18 mouse cellular contexts compared by ENCODE assay signal in the genomic region with DNA sequence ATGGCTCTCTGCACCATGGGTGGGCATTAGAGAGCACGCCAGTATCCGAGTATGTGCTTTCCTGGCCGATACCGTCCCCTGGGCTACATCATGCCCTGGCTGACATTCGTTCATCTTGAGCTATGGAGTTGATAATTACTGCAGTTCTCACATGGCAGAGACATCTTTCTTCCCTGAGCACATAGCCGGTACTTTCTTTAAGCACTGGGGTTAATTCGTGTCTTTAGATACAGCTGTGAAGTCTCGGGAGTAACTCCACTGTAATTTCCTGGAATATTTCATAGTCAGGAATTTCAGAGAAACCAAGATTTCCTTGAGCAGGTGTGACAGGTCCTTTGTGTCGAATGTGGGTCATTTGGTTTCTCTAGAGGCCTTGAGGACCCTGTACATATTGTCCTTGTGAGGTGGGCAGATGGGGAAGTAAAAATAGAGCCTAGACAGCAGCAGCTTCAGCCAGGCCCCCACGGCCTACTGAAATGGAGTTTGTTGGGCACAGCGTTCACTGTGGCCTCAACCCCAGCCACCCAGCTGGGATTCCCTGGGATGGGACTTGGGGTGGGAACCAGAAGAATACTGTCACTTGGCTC. TPM values are rescaled to one million over a fixed set of nuclear protein-coding genes. Genes with fewer than 3 reads are reported as not detected.
DNase-seq lines count a peak whose midpoint lies in the region; ATAC-seq and TF ChIP-seq lines count a peak whose summit lies in the region.
"Had no signal": no experiment of that assay in that cellular context is flagged by ENCODE, and none has a peak within 500 bp of the region (broad histone marks: within the 10 kb centered on the region; RNA-seq: fewer than 3 reads in every experiment).

No protein-coding gene starts in this region.

- 0 out of 2 replicates have a peak overlapping the region, but pooled peaks have one; percentile 40 for H3K27ac ChIP-seq in hindbrain, embryonic 10.5 days
- H3K27ac ChIP-seq in hindbrain, embryonic 12.5 days: no peak overlapping the region
- peak overlapping the region; percentile 92 for H3K27ac ChIP-seq in CH12.LX (ENCODE audit: insufficient read depth, low read depth)
- H3K27ac ChIP-seq in liver, postnatal 0 days (ENCODE audit: low read depth): peak overlapping the region; percentile 44
- H3K27ac ChIP-seq in midbrain, embryonic 14.5 days (replicated peaks; ENCODE audit: low read depth, low read length): no peak overlapping the region
- no peak overlapping the region for H3K27ac ChIP-seq in kidney, embryonic 15.5 days
- H3K27ac ChIP-seq: embryonic facial prominence, embryonic 12.5 days; forebrain, embryonic 15.5 days; midbrain, embryonic 12.5 days had no signal

- no peak overlapping the region for H3K9ac ChIP-seq in hindbrain, embryonic 12.5 days
- H3K9ac ChIP-seq in CH12.LX (ENCODE audit: insufficient read depth, low read depth): peak overlapping the region; percentile 97
- H3K9ac ChIP-seq in liver, postnatal 0 days (replicated peaks): no peak overlapping the region
- no peak overlapping the region for H3K9ac ChIP-seq in midbrain, embryonic 14.5 days (replicated peaks; ENCODE audit: low read length)
- no peak overlapping the region for H3K9ac ChIP-seq in kidney, embryonic 15.5 days
- H3K9ac ChIP-seq: embryonic facial prominence, embryonic 12.5 days; forebrain, embryonic 15.5 days; midbrain, embryonic 12.5 days had no signal

- in situ Hi-C loops in CH12.LX (cut with MboI; ENCODE audit: low pct_ligation_motif_present, low pct_unique_long_range_greater_than_20kb, low sequenced_read_pairs): no loop called here

- no peak overlapping the region for H3K4me3 ChIP-seq in hindbrain, embryonic 10.5 days
- H3K4me3 ChIP-seq in hindbrain, embryonic 12.5 days: no peak overlapping the region
- peak overlapping the region; percentile 82 to 89 (median 86) for H3K4me3 ChIP-seq in CH12.LX (replicated peaks in 1 of 3; ENCODE audit: low read depth in 2 of 3, low read length in 2 of 3, poor library complexity in 1 of 3)
- H3K4me3 ChIP-seq in liver, postnatal 0 days (ENCODE audit: low read depth, low read length): peak overlapping the region; percentile 43
- no peak overlapping the region for H3K4me3 ChIP-seq in midbrain, embryonic 14.5 days (replicated peaks; ENCODE audit: low read depth, low read length)
- H3K4me3 ChIP-seq in kidney, embryonic 15.5 days (replicated peaks): no peak overlapping the region
- H3K4me3 ChIP-seq: embryonic facial prominence, embryonic 12.5 days; forebrain, embryonic 15.5 days; midbrain, embryonic 12.5 days had no signal

- peaks cover 8% of the 10 kb centered on the region; the same call in 1 of the 2 replicates for H3K9me3 ChIP-seq in hindbrain, embryonic 10.5 days
- no peaks in the 10 kb centered on the region for H3K9me3 ChIP-seq in hindbrain, embryonic 12.5 days (replicated peaks)
- H3K9me3 ChIP-seq in CH12.LX (replicated peaks; ENCODE audit: low read length): peaks cover 35% of the 10 kb centered on the region
- no peaks in the 10 kb centered on the region for H3K9me3 ChIP-seq in liver, postnatal 0 days (ENCODE audit: low read length)
- no peaks in the 10 kb centered on the region for H3K9me3 ChIP-seq in midbrain, embryonic 14.5 days (ENCODE audit: control insufficient read depth, low read length)
- H3K9me3 ChIP-seq in kidney, embryonic 15.5 days (replicated peaks): no peaks in the 10 kb centered on the region
- H3K9me3 ChIP-seq: embryonic facial prominence, embryonic 12.5 days; forebrain, embryonic 15.5 days; midbrain, embryonic 12.5 days had no signal

- TF ChIP-seq POLR2A in CH12.LX (IDR thresholded peaks at IDR 0.05; ENCODE audit: low read depth, low read length): 0 out of 2 replicates have a peak, but pooled peaks have one; percentile 33

- no peak for TF ChIP-seq EP300 in CH12.LX (IDR thresholded peaks at IDR 0.05; ENCODE audit: low read length)
- TF ChIP-seq EP300 in liver, postnatal 0 days (IDR thresholded peaks at IDR 0.05; ENCODE audit: low read depth): no peak

- WGBS in hindbrain, embryonic 10.5 days: 78% methylated on average over 11 of the region's 11 CpGs
- 73% methylated on average over 11 of the region's 11 CpGs for WGBS in hindbrain, embryonic 12.5 days
- 29% methylated on average over 11 of the region's 11 CpGs for WGBS in liver, postnatal 0 days (ENCODE audit: insufficient replicate concordance)
- 83% methylated on average over 11 of the region's 11 CpGs for WGBS in midbrain, embryonic 14.5 days
- WGBS in kidney, embryonic 15.5 days: 81% methylated on average over 11 of the region's 11 CpGs

- ATAC-seq in hindbrain, embryonic 12.5 days (ENCODE audit: low FRiP score): no peak
- ATAC-seq in common myeloid progenitor, adult 5-6 weeks (replicated peaks; ENCODE audit: low read depth, poor library complexity, severe bottlenecking): peak; percentile 45; the same call in 1 of the 2 replicates
- ATAC-seq in liver, postnatal 0 days: no peak
- no peak for ATAC-seq in midbrain, embryonic 14.5 days (ENCODE audit: low FRiP score, low TSS enrichment)
- no peak for ATAC-seq in kidney, embryonic 15.5 days (replicated peaks; ENCODE audit: low FRiP score)
- ATAC-seq: forebrain, embryonic 15.5 days had no signal

- no peaks in the 10 kb centered on the region for H3K36me3 ChIP-seq in hindbrain, embryonic 10.5 days
- no peaks in the 10 kb centered on the region for H3K36me3 ChIP-seq in hindbrain, embryonic 12.5 days
- peaks cover 38 to 43% of the 10 kb centered on the region in 2 experiments for H3K36me3 ChIP-seq in CH12.LX (replicated peaks in 1 of 2; ENCODE audit: control insufficient read depth in 1 of 2, insufficient read depth in 1 of 2, low read length in 1 of 2)
- H3K36me3 ChIP-seq in liver, postnatal 0 days (replicated peaks; ENCODE audit: insufficient read depth, low read length): 0 out of 2 replicates have a peak, but pooled peaks cover 2% of the 10 kb centered on the region
- no peaks in the 10 kb centered on the region for H3K36me3 ChIP-seq in midbrain, embryonic 14.5 days (ENCODE audit: control insufficient read depth, insufficient read depth, low read length)
- H3K36me3 ChIP-seq in kidney, embryonic 15.5 days: no peaks in the 10 kb centered on the region
- H3K36me3 ChIP-seq: embryonic facial prominence, embryonic 12.5 days; forebrain, embryonic 15.5 days; midbrain, embryonic 12.5 days had no signal

- no peaks in the 10 kb centered on the region for H3K27me3 ChIP-seq in hindbrain, embryonic 10.5 days (ENCODE audit: insufficient read depth, poor library complexity, severe bottlenecking)
- no peaks in the 10 kb centered on the region for H3K27me3 ChIP-seq in hindbrain, embryonic 12.5 days
- no peaks in the 10 kb centered on the region for H3K27me3 ChIP-seq in CH12.LX (replicated peaks)
- H3K27me3 ChIP-seq in liver, postnatal 0 days (ENCODE audit: insufficient read depth, low read length): no peaks in the 10 kb centered on the region
- no peaks in the 10 kb centered on the region for H3K27me3 ChIP-seq in midbrain, embryonic 14.5 days (ENCODE audit: control insufficient read depth, insufficient read depth, low read length)
- no peaks in the 10 kb centered on the region for H3K27me3 ChIP-seq in kidney, embryonic 15.5 days
- H3K27me3 ChIP-seq: embryonic facial prominence, embryonic 12.5 days; forebrain, embryonic 15.5 days; midbrain, embryonic 12.5 days had no signal

- dilution Hi-C loops in CH12.LX (cut with MboI; ENCODE audit: extremely low pct_ligation_motif_present, extremely low pct_unique_long_range_greater_than_20kb, low sequenced_read_pairs): no loop called here

- no peak for TF ChIP-seq RAD21 in CH12.LX (IDR thresholded peaks at IDR 0.05; ENCODE audit: low read depth, low read length)

- no peak overlapping the region for H3K4me2 ChIP-seq in hindbrain, embryonic 12.5 days (replicated peaks)
- peak overlapping the region; percentile 72 for H3K4me2 ChIP-seq in CH12.LX (ENCODE audit: insufficient read depth, low read depth, poor library complexity, severe bottlenecking)
- H3K4me2 ChIP-seq in liver, postnatal 0 days (ENCODE audit: low read depth, low read length): peak overlapping the region; percentile 63
- no peak overlapping the region for H3K4me2 ChIP-seq in midbrain, embryonic 14.5 days (ENCODE audit: low read length)
- no peak overlapping the region for H3K4me2 ChIP-seq in kidney, embryonic 15.5 days
- H3K4me2 ChIP-seq: embryonic facial prominence, embryonic 12.5 days; forebrain, embryonic 15.5 days; midbrain, embryonic 12.5 days had no signal

- H3K4me1 ChIP-seq in hindbrain, embryonic 10.5 days (replicated peaks): 0 out of 2 replicates have a peak, but pooled peaks cover 12% of the 10 kb centered on the region
- H3K4me1 ChIP-seq in hindbrain, embryonic 12.5 days: 0 out of 2 replicates have a peak, but pooled peaks cover 2% of the 10 kb centered on the region
- peaks cover 13 to 36% of the 10 kb centered on the region in 2 experiments for H3K4me1 ChIP-seq in CH12.LX (ENCODE audit: control insufficient read depth in 1 of 2, insufficient read depth in 2 of 2)
- 0 out of 2 replicates have a peak, but pooled peaks cover 6% of the 10 kb centered on the region for H3K4me1 ChIP-seq in liver, postnatal 0 days (ENCODE audit: insufficient read depth)
- H3K4me1 ChIP-seq in midbrain, embryonic 14.5 days (ENCODE audit: control insufficient read depth, insufficient read depth, low read length): no peaks in the 10 kb centered on the region
- H3K4me1 ChIP-seq in kidney, embryonic 15.5 days: peaks cover 6% of the 10 kb centered on the region; the same call in 1 of the 2 replicates
- H3K4me1 ChIP-seq: embryonic facial prominence, embryonic 12.5 days; forebrain, embryonic 15.5 days; midbrain, embryonic 12.5 days had no signal

- DNase-seq in hindbrain, embryonic 10.5 days (ENCODE audit: low spot score): no peak
- DNase-seq in CH12.LX (ENCODE audit: extremely low read depth): no peak
- no peak for DNase-seq in liver, postnatal 0 days
- DNase-seq in midbrain, embryonic 14.5 days: no peak
- DNase-seq in Muller cell, postnatal 12 days (ENCODE audit: inconsistent ontology term): no peak
- DNase-seq: cerebellum, adult 11-12 months; heart, postnatal 14 days; kidney, adult 8-10 months; kidney, postnatal 36 days; lung, postnatal 10 days; right cerebral cortex, postnatal 4 days; thymus, postnatal 25 days had no signal

- TF ChIP-seq CTCF in CH12.LX (conservative IDR thresholded peaks at IDR 0.05 in 1 of 2, IDR thresholded peaks at IDR 0.05 in 1 of 2; ENCODE audit: low read depth in 2 of 2, low read length in 2 of 2): no peak
- no peak for TF ChIP-seq CTCF in liver, postnatal 0 days (IDR thresholded peaks at IDR 0.05; ENCODE audit: low read depth)

- H3K79me2 ChIP-seq in CH12.LX (replicated peaks; ENCODE audit: control insufficient read depth, extremely low read depth, insufficient read depth, poor library complexity, severe bottlenecking): peaks cover 83% of the 10 kb centered on the region

RNA-seq across cellular contexts. Expression of gene Syk, which starts 14.2 kb away (rescaled TPM):
- polyA plus RNA-seq in hindbrain, embryonic 10.5 days (2016; fragmentation: Nextera tagmentation; extraction: Ambion mirVana): 3.3 and 4.8 TPM in 2 replicates
- polyA plus RNA-seq in hindbrain, embryonic 12.5 days (2016; fragmentation: Nextera tagmentation; extraction: Ambion mirVana): 3.9 and 4.1 TPM in 2 replicates
- total RNA-seq in CH12.LX (2012; rRNA removed): 151 and 163 TPM in 2 replicates
- 108 and 117 TPM in 2 replicates for total RNA-seq in CH12.LX (2014; rRNA removed)
- polyA plus RNA-seq in CH12.LX (2012; ENCODE audit: insufficient read length, low read depth): 171 and 185 TPM in 2 replicates
- 79.3 and 83.0 TPM in 2 replicates for total RNA-seq in common myeloid progenitor, adult 5-6 weeks (2017)
- 6.0 and 6.8 TPM in 2 replicates for polyA plus RNA-seq in liver, postnatal 0 days (2015; fragmentation: Nextera tagmentation; extraction: Ambion mirVana)
- 0.77 and 1.9 TPM in 2 replicates for polyA plus RNA-seq in midbrain, embryonic 14.5 days (2014; fragmentation: Nextera tagmentation; extraction: Ambion mirVana)
- polyA plus RNA-seq in kidney, embryonic 15.5 days (2015; fragmentation: Nextera tagmentation; extraction: Ambion mirVana): 7.4 and 7.5 TPM in 2 replicates

Comparison
In these comparisons a context has a peak if more than half of its experiments do, and no peak if none do; other contexts are left out.
1. H3K27ac ChIP-seq: peak in hindbrain, embryonic 10.5 days (single experiment), CH12.LX (single experiment) and liver, postnatal 0 days (single experiment); none in hindbrain, embryonic 12.5 days (single experiment), midbrain, embryonic 14.5 days (single experiment) and kidney, embryonic 15.5 days (single experiment).
2. H3K4me3 ChIP-seq: peak in CH12.LX (3 of 3) and liver, postnatal 0 days (single experiment); none in hindbrain, embryonic 10.5 days (single experiment), hindbrain, embryonic 12.5 days (single experiment), midbrain, embryonic 14.5 days (single experiment) and kidney, embryonic 15.5 days (single experiment).
3. H3K4me2 ChIP-seq: peak in CH12.LX (single experiment) and liver, postnatal 0 days (single experiment); none in hindbrain, embryonic 12.5 days (single experiment), midbrain, embryonic 14.5 days (single experiment) and kidney, embryonic 15.5 days (single experiment).
4. RNA of gene Syk, which starts 14.2 kb away (polyA plus RNA-seq): 171 to 185 TPM in CH12.LX; 7.4 to 7.5 TPM in kidney, embryonic 15.5 days, 6.0 to 6.8 TPM in liver, postnatal 0 days, 3.9 to 4.1 TPM in hindbrain, embryonic 12.5 days, 3.3 to 4.8 TPM in hindbrain, embryonic 10.5 days and 0.77 to 1.9 TPM in midbrain, embryonic 14.5 days; every median in the first group is over 10 times any median in the second.